Mouse (Mus musculus): Measurements from ENCODE around the gene Ccdc149. TPM values are rescaled to one million over a fixed set of nuclear protein-coding genes. Genes with fewer than 3 reads are reported as not detected.

Gene Ccdc149
- total RNA-seq, 2 experiments from 2014 or later: 28.2 to 30.7 TPM

- intact Hi-C loops (cut with DNase I): no loop called here
- DNase-seq: no peak
These were observed 20.5 kb downstream of the Ccdc149 start for GRCm38 (mm10) chr5:52450821-52451220.

- no peak for DNase-seq
- intact Hi-C loops (cut with DNase I): loop anchor here (10.0 kb wide), 1 partner anchor 66 kb away; no protein-coding TSS in a partner anchor
These were observed 22.1 kb downstream of the Ccdc149 start for GRCm38 (mm10) chr5:52449187-52449586.

DNA sequence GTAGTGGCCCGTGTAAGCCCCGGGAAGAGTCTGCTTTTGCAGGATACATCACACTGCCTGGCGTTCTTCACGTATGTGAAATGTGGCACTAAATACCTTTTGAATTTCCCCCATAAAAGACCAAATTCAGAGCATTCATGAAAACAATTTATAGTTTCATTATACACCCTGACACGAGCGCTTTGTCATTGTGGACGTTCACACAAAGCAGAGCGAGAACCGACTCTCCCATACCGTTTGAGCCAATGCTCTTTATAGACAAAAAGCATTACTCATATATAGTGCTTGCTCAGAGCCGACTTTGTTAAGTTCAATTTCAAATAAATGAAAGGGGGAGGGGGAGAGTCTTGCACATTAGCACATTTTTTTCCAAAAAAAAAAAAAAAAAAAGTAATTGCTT, 31.0 kb downstream of the Ccdc149 start:
- intact Hi-C loops (cut with DNase I): loop anchor here (10.0 kb wide), 1 partner anchor 75 kb away; no protein-coding TSS in a partner anchor
- no peak for DNase-seq

GRCm38 (mm10) chr5:52438946-52439345, 32.4 kb downstream of the Ccdc149 start:
- intact Hi-C loops (cut with DNase I): no loop called here
- DNase-seq: peak; percentile 51

- DNase-seq: no peak
- intact Hi-C loops (cut with DNase I): no loop called here
These were observed 35.8 kb downstream of the Ccdc149 start for GRCm38 (mm10) chr5:52435533-52435932.

DNA sequence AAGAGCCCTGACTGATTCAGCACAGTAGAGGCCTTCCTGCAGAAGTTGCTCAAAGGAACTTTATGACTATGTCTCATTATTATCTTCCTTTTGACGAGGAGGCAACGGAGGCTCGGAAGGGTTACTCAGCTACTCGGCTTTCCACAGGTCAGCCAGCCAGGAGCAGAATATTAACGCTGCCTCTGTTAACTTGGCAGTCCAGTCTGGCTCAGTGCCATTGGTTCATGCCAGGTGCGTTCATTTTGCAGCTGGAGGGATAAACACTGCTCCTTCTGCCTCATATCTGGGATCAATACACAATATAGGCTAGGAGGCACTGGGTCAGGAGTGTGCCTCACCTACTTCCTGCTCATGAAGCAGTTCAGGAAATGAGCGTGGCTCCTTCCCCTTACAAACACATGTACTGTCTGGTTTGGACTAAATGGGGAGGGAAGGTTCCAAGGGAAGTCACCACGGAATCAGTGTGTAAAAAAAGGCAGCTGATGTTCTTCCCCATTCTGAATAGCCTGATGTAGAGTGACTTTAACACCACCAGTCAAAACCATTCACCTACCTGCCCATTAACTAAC, 40.0 kb downstream of the Ccdc149 start:
- peak; percentile 13 for DNase-seq
- intact Hi-C loops (cut with DNase I): no loop called here

GRCm38 (mm10) chr5:52429731-52430480, 41.4 kb downstream of the Ccdc149 start:
- DNase-seq: no peak
- intact Hi-C loops (cut with DNase I): no loop called here

DNA sequence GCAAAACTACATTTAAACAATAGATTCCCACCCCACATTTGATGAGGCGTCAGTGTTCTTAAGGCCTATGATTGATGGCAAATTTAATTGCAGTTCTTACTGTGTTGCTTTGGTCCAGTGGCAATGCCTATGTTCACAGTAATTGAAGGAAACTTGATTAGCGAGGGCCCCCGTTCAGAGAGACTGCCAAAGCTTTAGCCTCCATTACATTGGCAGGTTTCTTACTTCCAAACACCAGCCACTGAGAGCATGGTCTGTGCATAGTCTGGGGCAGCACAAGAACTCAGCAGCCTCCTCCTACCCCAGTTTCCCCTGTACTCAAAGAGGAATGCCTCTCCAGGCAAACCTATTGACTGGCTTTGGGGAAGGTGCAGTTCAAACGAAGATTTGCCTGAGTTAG, 42.7 kb downstream of the Ccdc149 start:
- intact Hi-C loops (cut with DNase I): no loop called here
- DNase-seq: no peak

- intact Hi-C loops (cut with DNase I): no loop called here
- no peak for DNase-seq
These were observed 45.5 kb downstream of the Ccdc149 start for GRCm38 (mm10) chr5:52425819-52426218.

- intact Hi-C loops (cut with DNase I): no loop called here
- DNase-seq: no peak
These were observed 47.4 kb downstream of the Ccdc149 start for GRCm38 (mm10) chr5:52423893-52424292.

- DNase-seq: no peak
- intact Hi-C loops (cut with DNase I): no loop called here
These were observed 54.8 kb downstream of the Ccdc149 start for GRCm38 (mm10) chr5:52416485-52416884.

DNA sequence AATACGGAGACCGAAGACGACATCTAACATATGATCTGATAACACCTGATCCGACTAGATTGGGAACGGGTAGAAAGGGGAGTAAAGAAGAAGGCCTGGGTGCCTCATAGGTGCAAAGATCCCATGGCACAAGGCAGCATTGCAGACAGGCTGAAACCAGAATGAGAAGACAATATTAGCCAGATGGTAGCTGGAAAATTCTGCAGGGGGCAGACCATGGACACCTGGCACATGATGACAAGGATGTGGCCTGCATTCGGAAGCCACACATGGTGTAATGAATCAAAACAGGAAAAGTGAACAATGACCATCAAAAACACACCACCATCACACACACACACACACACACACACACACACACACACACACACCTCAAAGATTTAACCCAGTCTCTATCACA, 55.4 kb downstream of the Ccdc149 start:
- intact Hi-C loops (cut with DNase I): no loop called here
- peak; percentile 17 for DNase-seq

DNA sequence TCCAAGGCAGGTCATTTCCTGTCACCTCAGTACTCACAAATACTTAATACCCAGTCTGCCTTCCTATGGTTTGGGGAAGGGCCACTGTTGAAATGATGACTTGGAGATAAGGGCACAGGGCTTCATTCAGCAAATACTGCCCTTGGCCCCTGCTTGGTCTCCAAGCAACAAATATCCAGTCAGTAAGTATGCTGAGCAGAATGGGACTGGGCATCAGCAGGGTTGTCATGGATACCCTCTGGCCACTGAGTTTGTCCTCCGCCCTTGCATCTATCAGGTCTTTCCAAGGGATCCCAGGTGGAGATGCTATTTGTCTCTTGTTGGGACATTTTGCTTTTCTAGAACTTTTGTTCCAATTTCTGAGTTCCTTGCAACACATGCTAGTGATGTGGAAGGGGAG, 56.1 kb downstream of the Ccdc149 start:
- intact Hi-C loops (cut with DNase I): no loop called here
- DNase-seq: no peak

DNA sequence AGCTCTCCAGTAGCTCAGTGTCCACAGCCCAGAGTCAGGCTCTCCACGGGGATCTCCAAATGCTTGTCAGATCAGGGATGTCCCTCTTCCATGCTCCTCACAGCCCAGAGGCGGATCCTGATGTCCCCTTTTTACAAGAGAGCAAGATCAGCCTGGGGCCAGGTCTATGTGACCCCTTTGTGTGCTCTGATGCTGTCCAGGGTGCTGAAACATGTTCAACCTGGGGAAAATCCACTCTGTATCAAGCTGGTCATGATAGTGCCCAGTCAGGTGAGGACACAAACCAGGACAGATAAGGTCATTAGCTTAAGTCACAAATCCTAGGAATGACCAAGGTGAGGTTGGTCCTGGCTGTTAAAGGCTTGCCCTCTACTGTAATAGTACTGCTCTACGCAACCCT, 59.8 kb downstream of the Ccdc149 start:
- intact Hi-C loops (cut with DNase I): no loop called here
- DNase-seq: no peak

- DNase-seq: peak; percentile 42
- intact Hi-C loops (cut with DNase I): no loop called here
These were observed 61.1 kb downstream of the Ccdc149 start for GRCm38 (mm10) chr5:52410197-52410596.

DNA sequence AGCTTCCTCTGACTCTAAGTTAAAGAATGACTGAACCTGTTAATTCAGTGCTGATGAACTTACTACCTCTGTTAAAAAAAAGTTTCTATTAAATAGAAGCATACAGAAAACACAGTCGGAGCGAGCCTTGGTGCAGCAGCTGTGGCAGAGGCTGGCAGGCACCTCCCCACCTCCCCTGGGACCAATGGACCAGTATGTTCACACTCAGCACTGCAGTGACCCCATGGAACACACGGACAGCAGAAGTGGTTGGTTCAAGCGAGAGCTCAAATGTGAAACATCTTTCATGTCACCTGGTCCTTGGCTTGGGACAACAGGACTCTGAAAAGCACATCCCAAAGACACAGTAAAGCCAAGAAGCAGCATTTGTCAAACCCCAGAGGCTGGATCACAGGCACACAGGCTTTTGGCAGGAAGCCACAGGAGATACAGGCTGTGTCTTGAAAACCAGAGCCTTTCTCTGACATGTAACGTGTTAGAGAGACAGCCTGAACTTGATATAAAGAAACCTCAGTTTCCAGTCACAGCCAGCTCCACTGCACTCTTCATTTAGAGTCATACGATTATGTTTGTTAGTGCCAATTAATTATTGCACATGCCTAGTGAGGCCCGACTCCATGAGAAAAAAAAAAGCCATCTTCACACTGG, 62.5 kb downstream of the Ccdc149 start:
- intact Hi-C loops (cut with DNase I): no loop called here
- DNase-seq: peak; percentile 66

- intact Hi-C loops (cut with DNase I): no loop called here
- no peak for DNase-seq
These were observed 66.9 kb downstream of the Ccdc149 start for GRCm38 (mm10) chr5:52404373-52404772.

DNA sequence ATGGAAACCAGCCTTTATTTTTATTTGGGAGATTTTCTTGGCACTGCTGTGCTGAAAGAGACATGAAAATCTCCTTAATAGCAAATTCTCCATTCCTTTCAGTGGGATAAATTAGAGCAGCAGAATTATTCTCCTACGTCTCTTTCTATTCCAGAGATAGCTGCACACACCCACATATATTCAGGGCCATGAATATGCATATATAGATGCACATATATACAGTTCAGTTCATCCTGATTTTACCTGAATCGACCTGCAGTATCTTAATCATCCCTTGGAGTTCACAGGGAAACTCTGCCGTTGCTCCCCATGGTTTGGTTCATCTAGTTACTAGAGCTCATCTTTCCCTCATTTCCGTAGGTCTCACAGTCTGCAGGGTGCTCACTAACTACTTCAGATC, 77.6 kb downstream of the Ccdc149 start:
- intact Hi-C loops (cut with DNase I): no loop called here

GRCm38 (mm10) chr5:52391471-52391870, 79.8 kb downstream of the Ccdc149 start:
- intact Hi-C loops (cut with DNase I): no loop called here
- no peak for DNase-seq

More for the DNA sequence above, 77.6 kb downstream of the Ccdc149 start:
- no peak for DNase-seq

GRCm38 (mm10) chr5:52390381-52390780, 80.9 kb downstream of the Ccdc149 start:
- DNase-seq: no peak
- intact Hi-C loops (cut with DNase I): no loop called here

DNA sequence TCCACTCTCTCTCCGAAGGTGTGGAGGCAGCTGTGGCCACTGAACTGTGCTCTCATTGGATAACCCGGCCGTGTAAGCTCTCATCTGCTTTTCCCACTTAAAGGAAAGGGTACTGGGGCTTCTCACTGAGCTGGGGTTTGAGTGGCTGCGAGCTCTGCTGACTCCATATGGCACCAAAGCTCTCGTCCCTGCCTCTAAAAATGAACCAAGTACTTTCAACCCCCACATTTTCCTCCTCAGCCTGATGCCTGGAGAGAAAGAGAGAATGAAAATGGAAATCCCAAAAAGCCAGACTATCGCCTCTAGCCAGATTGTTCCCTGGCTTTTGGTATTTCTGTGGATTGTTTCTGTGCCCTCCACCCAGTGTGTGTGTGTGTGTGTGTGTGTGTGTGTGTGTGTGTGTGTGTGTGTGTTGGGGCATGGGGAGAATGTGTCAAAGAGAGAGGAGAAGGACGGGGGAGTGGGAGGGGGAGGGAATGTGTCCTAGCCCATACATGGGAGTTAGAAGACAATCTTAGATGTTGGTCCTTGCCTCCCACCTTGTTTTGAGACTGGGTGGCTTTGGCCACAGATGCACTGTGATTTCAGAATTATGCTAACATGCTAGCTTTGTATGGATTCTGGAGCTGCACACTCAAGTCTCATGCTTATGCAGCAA, 83.1 kb downstream of the Ccdc149 start:
- DNase-seq: no peak
- intact Hi-C loops (cut with DNase I): no loop called here
